Mouse (Mus musculus): Measurements from ENCODE around the gene Bmf.

GRCm38 (mm10) chr2:118591083-118591482, 41.6 kb upstream of the Bmf start:
- TF ChIP-seq CTCF (IDR thresholded peaks at IDR 0.05; ENCODE audit: low read depth) (no peak), EP300 (optimal IDR thresholded peaks at IDR 0.05) (no peak)

All from stomach, postnatal 0 days (tissue).